Mouse (Mus musculus): ENCODE data around the gene Arhgap17. TPM values are rescaled to one million over a fixed set of nuclear protein-coding genes. Genes with fewer than 3 reads are reported as not detected.

Arhgap17 gene
- polyA plus RNA-seq, 1 experiment from 2014 or later, result 16.2 TPM

GRCm38 (mm10) chr7:123254196-123254970 is 115.3 kb downstream of the Arhgap17 start:
- Histone ChIP-seq H3K36me3 (no peaks in the 10 kb centered on the region), H3K27ac (no peak overlapping the region), H3K27me3 (replicated peaks) (no peaks in the 10 kb centered on the region), H3K4me1 (no peaks in the 10 kb centered on the region), H3K4me3 (replicated peaks) (no peak overlapping the region), H3K4me2 (no peak overlapping the region), H3K9ac (no peak overlapping the region), H3K9me3 (no peaks in the 10 kb centered on the region)
- WGBS, result 82% methylated on average over 14 of the region's 14 CpGs
- no peak for ATAC-seq (ENCODE audit: insufficient read depth, low FRiP score, low read depth)

- no peaks in the 10 kb centered on the region for H3K4me1 ChIP-seq
- no peaks in the 10 kb centered on the region for H3K36me3 ChIP-seq
- H3K9ac ChIP-seq, result no peak overlapping the region
- no peak for ATAC-seq (ENCODE audit: insufficient read depth, low FRiP score, low read depth)
- H3K27me3 ChIP-seq (replicated peaks), result no peaks in the 10 kb centered on the region
- H3K4me2 ChIP-seq, result no peak overlapping the region
- no peaks in the 10 kb centered on the region for H3K9me3 ChIP-seq
- WGBS, result 85% methylated on average over 7 of the region's 7 CpGs
- no peak overlapping the region for H3K4me3 ChIP-seq (replicated peaks)
- no peak overlapping the region for H3K27ac ChIP-seq
These were observed 116.3 kb downstream of the Arhgap17 start for GRCm38 (mm10) chr7:123253396-123253795.

GRCm38 (mm10) chr7:123251343-123251742 is 118.4 kb downstream of the Arhgap17 start:
- no peak for ATAC-seq (ENCODE audit: insufficient read depth, low FRiP score, low read depth)
- Histone ChIP-seq H3K9ac (no peak overlapping the region), H3K4me2 (no peak overlapping the region), H3K36me3 (no peaks in the 10 kb centered on the region), H3K27ac (no peak overlapping the region), H3K4me1 (no peaks in the 10 kb centered on the region), H3K4me3 (replicated peaks) (no peak overlapping the region), H3K9me3 (no peaks in the 10 kb centered on the region), H3K27me3 (replicated peaks) (no peaks in the 10 kb centered on the region)
- 56% methylated on average over 6 of the region's 6 CpGs for WGBS

- no peak for ATAC-seq (ENCODE audit: insufficient read depth, low FRiP score, low read depth)
- H3K27me3 ChIP-seq (replicated peaks), result no peaks in the 10 kb centered on the region
- WGBS, result 39% methylated on average over 2 of the region's 2 CpGs
These were observed 121.5 kb downstream of the Arhgap17 start for GRCm38 (mm10) chr7:123248166-123248565.

GRCm38 (mm10) chr7:123246504-123247084 is 123.1 kb downstream of the Arhgap17 start:
- Histone ChIP-seq H3K27me3 (replicated peaks) (no peaks in the 10 kb centered on the region), H3K4me1 (no peaks in the 10 kb centered on the region), H3K9ac (no peak overlapping the region), H3K36me3 (no peaks in the 10 kb centered on the region), H3K4me2 (no peak overlapping the region), H3K27ac (no peak overlapping the region), H3K4me3 (replicated peaks) (no peak overlapping the region), H3K9me3 (no peaks in the 10 kb centered on the region)
- no peak for ATAC-seq (ENCODE audit: insufficient read depth, low FRiP score, low read depth)
- WGBS, result 43% methylated on average over 4 of the region's 4 CpGs

More at GRCm38 (mm10) chr7:123248166-123248565, 121.5 kb downstream of the Arhgap17 start:
- Histone ChIP-seq H3K27ac (no peak overlapping the region), H3K9me3 (no peaks in the 10 kb centered on the region), H3K9ac (no peak overlapping the region), H3K4me2 (no peak overlapping the region), H3K4me1 (no peaks in the 10 kb centered on the region), H3K4me3 (replicated peaks) (no peak overlapping the region), H3K36me3 (no peaks in the 10 kb centered on the region)

- WGBS, result 57% methylated on average over 1 of the region's 1 CpGs
- H3K4me3 ChIP-seq (replicated peaks), result no peak overlapping the region
- H3K27me3 ChIP-seq (replicated peaks), result no peaks in the 10 kb centered on the region
- no peaks in the 10 kb centered on the region for H3K4me1 ChIP-seq
- H3K36me3 ChIP-seq, result no peaks in the 10 kb centered on the region
- no peak overlapping the region for H3K9ac ChIP-seq
- H3K27ac ChIP-seq, result no peak overlapping the region
- no peaks in the 10 kb centered on the region for H3K9me3 ChIP-seq
- no peak overlapping the region for H3K4me2 ChIP-seq
- ATAC-seq (ENCODE audit: insufficient read depth, low FRiP score, low read depth), result no peak
These were observed 124.9 kb downstream of the Arhgap17 start for GRCm38 (mm10) chr7:123244833-123245232.

GRCm38 (mm10) chr7:123242241-123242640 is 127.5 kb downstream of the Arhgap17 start:
- Histone ChIP-seq H3K4me1 (no peaks in the 10 kb centered on the region), H3K9ac (no peak overlapping the region), H3K4me2 (no peak overlapping the region), H3K36me3 (no peaks in the 10 kb centered on the region), H3K27ac (no peak overlapping the region), H3K9me3 (no peaks in the 10 kb centered on the region), H3K4me3 (replicated peaks) (no peak overlapping the region), H3K27me3 (replicated peaks) (no peaks in the 10 kb centered on the region)
- WGBS, result 76% methylated on average over 7 of the region's 7 CpGs
- no peak for ATAC-seq (ENCODE audit: insufficient read depth, low FRiP score, low read depth)

GRCm38 (mm10) chr7:123240064-123240463 is 129.7 kb downstream of the Arhgap17 start:
- Histone ChIP-seq H3K9ac (no peak overlapping the region), H3K4me1 (no peaks in the 10 kb centered on the region), H3K36me3 (no peaks in the 10 kb centered on the region), H3K4me3 (replicated peaks) (no peak overlapping the region), H3K9me3 (no peaks in the 10 kb centered on the region), H3K27me3 (replicated peaks) (no peaks in the 10 kb centered on the region), H3K4me2 (no peak overlapping the region), H3K27ac (no peak overlapping the region)
- WGBS, result 63% methylated on average over 6 of the region's 6 CpGs
- no peak for ATAC-seq (ENCODE audit: insufficient read depth, low FRiP score, low read depth)

- H3K4me2 ChIP-seq, result no peak overlapping the region
- ATAC-seq (ENCODE audit: insufficient read depth, low FRiP score, low read depth), result no peak
- no peaks in the 10 kb centered on the region for H3K9me3 ChIP-seq
- no peaks in the 10 kb centered on the region for H3K36me3 ChIP-seq
- no peaks in the 10 kb centered on the region for H3K27me3 ChIP-seq (replicated peaks)
- H3K27ac ChIP-seq, result no peak overlapping the region
- H3K4me1 ChIP-seq, result no peaks in the 10 kb centered on the region
- WGBS, result 75% methylated on average over 4 of the region's 4 CpGs
- H3K4me3 ChIP-seq (replicated peaks), result no peak overlapping the region
- H3K9ac ChIP-seq, result no peak overlapping the region
These were observed 131.1 kb downstream of the Arhgap17 start for GRCm38 (mm10) chr7:123238621-123239020.

- 17% methylated on average over 4 of the region's 4 CpGs for WGBS
- no peak for ATAC-seq (ENCODE audit: insufficient read depth, low FRiP score, low read depth)
These were observed 134.3 kb downstream of the Arhgap17 start for GRCm38 (mm10) chr7:123235449-123235848.

More at GRCm38 (mm10) chr7:123235449-123235848, 134.3 kb downstream of the Arhgap17 start:
- no peaks in the 10 kb centered on the region for H3K36me3 ChIP-seq
- no peak overlapping the region for H3K9ac ChIP-seq
- H3K27ac ChIP-seq, result no peak overlapping the region
- no peaks in the 10 kb centered on the region for H3K27me3 ChIP-seq (replicated peaks)
- H3K4me1 ChIP-seq, result no peaks in the 10 kb centered on the region
- H3K4me2 ChIP-seq, result no peak overlapping the region
- no peak overlapping the region for H3K4me3 ChIP-seq (replicated peaks)
- no peaks in the 10 kb centered on the region for H3K9me3 ChIP-seq

Measured in stomach, embryonic 15.5 days (tissue).